Mouse (Mus musculus): ENCODE data around the gene Naaladl1. TPM values are rescaled to one million over a fixed set of nuclear protein-coding genes. Genes with fewer than 3 reads are reported as not detected.

Naaladl1 gene
- total and polyA plus RNA-seq, 3 experiments = not detected

- under 1% methylated on average over 77 of the region's 77 CpGs for WGBS
- no peaks in the 10 kb centered on the region for H3K36me3 ChIP-seq (ENCODE audit: control insufficient read depth, insufficient read depth, low read length)
- H3K9ac ChIP-seq (ENCODE audit: low read depth, low read length) = peak within 1 kb of the TSS; percentile 95
- peak within 1 kb of the TSS; percentile 90 for H3K27ac ChIP-seq
- no peaks in the 10 kb centered on the region for H3K27me3 ChIP-seq (ENCODE audit: control insufficient read depth, insufficient read depth, low read length)
- H3K4me1 ChIP-seq (ENCODE audit: control insufficient read depth, insufficient read depth, low read length) = peaks cover 5% of the 10 kb centered on the region
- peak within 1 kb of the TSS; percentile 67 for H3K4me3 ChIP-seq
- no peaks in the 10 kb centered on the region for H3K79me2 ChIP-seq (replicated peaks; ENCODE audit: control insufficient read depth, insufficient read depth, low read length)
- intact Hi-C loops (cut with DNase I) = loop anchor here (2.0 to 5.0 kb wide), 2 partner anchors 33 to 206 kb away; partner anchors contain the start of genes Cdca5, Dpf2 and Zfpl1
- peak; percentile 89 to 92 for DNase-seq
- TF ChIP-seq EP300 (IDR thresholded peaks at IDR 0.05; ENCODE audit: insufficient read depth, low read depth, low read length) (0 out of 2 replicates have a peak, but pooled peaks have one; percentile 40), CTCF (IDR thresholded peaks at IDR 0.05) (peak; percentile 32), POLR2A (IDR thresholded peaks at IDR 0.05; ENCODE audit: insufficient read depth, low read depth, low read length) (peak; percentile 69; the same call in 1 of the 2 replicates)
Measured at GRCm38 (mm10) chr19:6117986-6118676, 12.5 kb downstream of the Naaladl1 start, which contains the start of gene Sac3d1. Sac3d1 (minus strand) TSS chr19:6118650.

- DNase-seq = no peak
- intact Hi-C loops (cut with DNase I) = loop anchor here (2.0 to 5.0 kb wide), 2 partner anchors 34 to 206 kb away; partner anchors contain the start of genes Cdca5, Dpf2 and Zfpl1
- H3K4me3 ChIP-seq = peak overlapping the region; percentile 67
- under 1% methylated on average over 8 of the region's 8 CpGs for WGBS
- peak overlapping the region; percentile 69 for H3K9ac ChIP-seq (ENCODE audit: low read depth, low read length)
- no peaks in the 10 kb centered on the region for H3K36me3 ChIP-seq (ENCODE audit: control insufficient read depth, insufficient read depth, low read length)
- no peaks in the 10 kb centered on the region for H3K27me3 ChIP-seq (ENCODE audit: control insufficient read depth, insufficient read depth, low read length)
- peaks cover 5% of the 10 kb centered on the region for H3K4me1 ChIP-seq (ENCODE audit: control insufficient read depth, insufficient read depth, low read length)
- TF ChIP-seq POLR2A (IDR thresholded peaks at IDR 0.05; ENCODE audit: insufficient read depth, low read depth, low read length) (no peak; the same call in 1 of the 2 replicates), EP300 (IDR thresholded peaks at IDR 0.05; ENCODE audit: insufficient read depth, low read depth, low read length) (no peak), CTCF (IDR thresholded peaks at IDR 0.05) (no peak)
- H3K79me2 ChIP-seq (replicated peaks; ENCODE audit: control insufficient read depth, insufficient read depth, low read length) = no peaks in the 10 kb centered on the region
- peak overlapping the region; percentile 90 for H3K27ac ChIP-seq
Measured at GRCm38 (mm10) chr19:6118677-6119185, 13.1 kb downstream of the Naaladl1 start.

- intact Hi-C loops (cut with DNase I) = loop anchor here (10.0 kb wide), 1 partner anchor 77 kb away; the partner anchor contains the start of gene Syvn1
- no peak for TF ChIP-seq EP300 (IDR thresholded peaks at IDR 0.05; ENCODE audit: insufficient read depth, low read depth, low read length)
- no peak for TF ChIP-seq POLR2A (IDR thresholded peaks at IDR 0.05; ENCODE audit: insufficient read depth, low read depth, low read length)
- no peak for TF ChIP-seq CTCF (IDR thresholded peaks at IDR 0.05)
- 63% methylated on average over 19 of the region's 19 CpGs for WGBS
- H3K9ac ChIP-seq (ENCODE audit: low read depth, low read length) = no peak overlapping the region
- H3K79me2 ChIP-seq (replicated peaks; ENCODE audit: control insufficient read depth, insufficient read depth, low read length) = no peaks in the 10 kb centered on the region
- H3K36me3 ChIP-seq (ENCODE audit: control insufficient read depth, insufficient read depth, low read length) = no peaks in the 10 kb centered on the region
- H3K27me3 ChIP-seq (ENCODE audit: control insufficient read depth, insufficient read depth, low read length) = no peaks in the 10 kb centered on the region
- H3K27ac ChIP-seq = no peak overlapping the region
- no peak overlapping the region for H3K4me3 ChIP-seq
- H3K4me1 ChIP-seq (ENCODE audit: control insufficient read depth, insufficient read depth, low read length) = peaks cover 3% of the 10 kb centered on the region; the same call in 1 of the 2 replicates
- no peak for DNase-seq
Measured at GRCm38 (mm10) chr19:6121761-6122160, 16.2 kb downstream of the Naaladl1 start.

GRCm38 (mm10) chr19:6123330-6123729, 17.7 kb downstream of the Naaladl1 start:
- Histone ChIP-seq H3K36me3 (ENCODE audit: control insufficient read depth, insufficient read depth, low read length) (no peaks in the 10 kb centered on the region), H3K27me3 (ENCODE audit: control insufficient read depth, insufficient read depth, low read length) (no peaks in the 10 kb centered on the region), H3K4me3 (no peak overlapping the region), H3K79me2 (replicated peaks; ENCODE audit: control insufficient read depth, insufficient read depth, low read length) (no peaks in the 10 kb centered on the region), H3K27ac (no peak overlapping the region), H3K4me1 (ENCODE audit: control insufficient read depth, insufficient read depth, low read length) (peaks cover 3% of the 10 kb centered on the region; the same call in 1 of the 2 replicates), H3K9ac (ENCODE audit: low read depth, low read length) (no peak overlapping the region)
- 75% methylated on average over 8 of the region's 8 CpGs for WGBS
- no peak for DNase-seq
- no peak for TF ChIP-seq EP300 (IDR thresholded peaks at IDR 0.05; ENCODE audit: insufficient read depth, low read depth, low read length)
- TF ChIP-seq CTCF (IDR thresholded peaks at IDR 0.05) = no peak
- TF ChIP-seq POLR2A (IDR thresholded peaks at IDR 0.05; ENCODE audit: insufficient read depth, low read depth, low read length) = no peak
- intact Hi-C loops (cut with DNase I) = loop anchor here (10.0 kb wide), 1 partner anchor 79 kb away; the partner anchor contains the start of gene Syvn1

- H3K27ac ChIP-seq = no peak overlapping the region
- intact Hi-C loops (cut with DNase I) = loop anchor here (5.0 to 10.0 kb wide), 2 partner anchors 80 to 398 kb away; partner anchors contain the start of genes Ehbp1l1, Fam89b and Syvn1
- H3K27me3 ChIP-seq (ENCODE audit: control insufficient read depth, insufficient read depth, low read length) = no peaks in the 10 kb centered on the region
- TF ChIP-seq EP300 (IDR thresholded peaks at IDR 0.05; ENCODE audit: insufficient read depth, low read depth, low read length) (no peak), POLR2A (IDR thresholded peaks at IDR 0.05; ENCODE audit: insufficient read depth, low read depth, low read length) (no peak), CTCF (IDR thresholded peaks at IDR 0.05) (no peak)
- no peak overlapping the region for H3K4me3 ChIP-seq
- H3K9ac ChIP-seq (ENCODE audit: low read depth, low read length) = no peak overlapping the region
- WGBS = 44% methylated on average over 2 of the region's 2 CpGs
- peaks cover 1% of the 10 kb centered on the region; the same call in 1 of the 2 replicates for H3K4me1 ChIP-seq (ENCODE audit: control insufficient read depth, insufficient read depth, low read length)
- no peaks in the 10 kb centered on the region for H3K36me3 ChIP-seq (ENCODE audit: control insufficient read depth, insufficient read depth, low read length)
- no peaks in the 10 kb centered on the region for H3K79me2 ChIP-seq (replicated peaks; ENCODE audit: control insufficient read depth, insufficient read depth, low read length)
- no peak for DNase-seq
Measured at GRCm38 (mm10) chr19:6124898-6125297, 19.3 kb downstream of the Naaladl1 start.

Measured in heart, adult 2 months (tissue).